Mouse (Mus musculus) liver, embryonic 14.5 days (tissue): ENCODE measurements around the gene Dtd1. TPM values are rescaled to one million over a fixed set of nuclear protein-coding genes. Genes with fewer than 3 reads are reported as not detected.

Source experiments
- ATAC-seq: fragments of 200-750 bp; cut with Nextera tagmentation; 2 replicates; pipeline ENCODE4 v1.8.0; 2017; ENCODE audit warnings: moderate number of reproducible peaks, mild to moderate bottlenecking, moderate library complexity; ENCODE audit not compliant: insufficient read depth
- DNase-seq, 3 experiments: peaks; one replicate each; pipeline ENCODE4 v3.0.0-alpha.2; 2012 to 2013; ENCODE audit warnings: low read depth in 3 of 3, low spot score in 3 of 3
- H3K27ac ChIP-seq: fragments of 300-500 bp; sonication (generic); 2 replicates; pipeline ENCODE4 v1.5.1; 2014; ENCODE audit warnings: moderate library complexity, mild to moderate bottlenecking, control low read depth, inconsistent platforms
- H3K27me3 ChIP-seq: fragments of 300-500 bp; sonication (generic); 2 replicates; pipeline ENCODE4 v1.6.1; 2014; ENCODE audit warnings: mild to moderate bottlenecking, low read length, moderate library complexity; ENCODE audit not compliant: control insufficient read depth, insufficient read depth
- H3K36me3 ChIP-seq: fragments of 300-500 bp; sonication (generic); replicated peaks from 2 replicates; pipeline ENCODE4 v1.6.1; 2014; ENCODE audit warnings: low read depth; ENCODE audit not compliant: control insufficient read depth, insufficient read depth
- H3K4me1 ChIP-seq, 2 experiments: fragments of 200-500 bp in 1 of 2; fragments of 300-500 bp in 1 of 2; sonication (generic) in 1 of 2; replicated peaks; 2 replicates each; pipeline ENCODE4 v1.6.1; 2012 to 2014; ENCODE audit warnings: antibody characterized with exemption in 1 of 2, inconsistent platforms in 1 of 2, low read length in 1 of 2; ENCODE audit not compliant: control insufficient read depth in 2 of 2, insufficient read depth in 2 of 2
- H3K4me2 ChIP-seq: fragments of 300-500 bp; sonication (generic); 2 replicates; pipeline ENCODE4 v1.6.1; 2014; ENCODE audit warnings: low read depth, mild to moderate bottlenecking, control low read depth, moderate library complexity
- H3K4me3 ChIP-seq, 2 experiments: fragments of 200-500 bp in 1 of 2; fragments of 300-500 bp in 1 of 2; sonication (generic) in 1 of 2; 2 replicates each; pipeline ENCODE4 v1.5.1; 2012 to 2014; ENCODE audit warnings: low read depth in 2 of 2, low read length in 2 of 2, mild to moderate bottlenecking in 2 of 2, control low read depth in 1 of 2, inconsistent platforms in 1 of 2, moderate library complexity in 1 of 2; ENCODE audit not compliant: insufficient read depth in 1 of 2
- H3K9ac ChIP-seq: fragments of 300-500 bp; sonication (generic); replicated peaks from 2 replicates; pipeline ENCODE4 v1.6.1; 2014; ENCODE audit warnings: mild to moderate bottlenecking, control low read depth, moderate library complexity
- H3K9me3 ChIP-seq: fragments of 300-500 bp; sonication (generic); 2 replicates; pipeline ENCODE4 v1.6.1; 2016; ENCODE audit warnings: low read length, mixed read lengths; ENCODE audit not compliant: control insufficient read depth
- CTCF ChIP-seq: IDR thresholded peaks from 2 replicates; pipeline ENCODE4 v1.5.1; 2016; ENCODE audit warnings: antibody characterized with exemption, low read depth, control low read depth
- EP300 ChIP-seq: IDR thresholded peaks from 2 replicates; pipeline ENCODE4 v1.6.1; 2016; ENCODE audit warnings: antibody characterized with exemption, low read depth
- WGBS: fragments of 180-500 bp; shearing (Covaris S2); extraction: QIAGEN DNeasy Blood & Tissue Kit; methylation state at CpG from one replicate; pipeline ENCODE4 v1.1.7; 2014; ENCODE audit not compliant: insufficient replicate concordance; 5-methylcytosine and 5-hydroxymethylcytosine counted together
- polyA plus RNA-seq, 2 experiments: library from polyadenylated mRNA; depleted of rRNA in 1 of 2; stranded (reverse) in 1 of 2; unstranded in 1 of 2; fragments of >200 nt; fragmentation: Nextera tagmentation in 1 of 2; extraction: Ambion mirVana in 1 of 2; gene quantifications; 2 replicates each; pipeline versions ENCODE4 v1.2.1 to v1.2.3; 2012 to 2014

Gene Dtd1
- polyA plus RNA-seq, 2 experiments: 10.6 to 21.0 TPM

GRCm38 (mm10) chr2:144634231-144634630, 34.5 kb downstream of the Dtd1 start:
- H3K9me3 ChIP-seq: no peaks in the 10 kb centered on the region
- 55% methylated on average over 5 of the region's 5 CpGs for WGBS
- no peak overlapping the region for H3K9ac ChIP-seq
- no peak for ATAC-seq
- no peak overlapping the region for H3K4me3 ChIP-seq
- H3K4me2 ChIP-seq: no peak overlapping the region
- DNase-seq: no peak
- H3K4me1 ChIP-seq: no peaks in the 10 kb centered on the region
- no peaks in the 10 kb centered on the region for H3K36me3 ChIP-seq
- TF ChIP-seq EP300 (no peak), CTCF (no peak)
- no peaks in the 10 kb centered on the region for H3K27me3 ChIP-seq
- H3K27ac ChIP-seq: no peak overlapping the region

DNA sequence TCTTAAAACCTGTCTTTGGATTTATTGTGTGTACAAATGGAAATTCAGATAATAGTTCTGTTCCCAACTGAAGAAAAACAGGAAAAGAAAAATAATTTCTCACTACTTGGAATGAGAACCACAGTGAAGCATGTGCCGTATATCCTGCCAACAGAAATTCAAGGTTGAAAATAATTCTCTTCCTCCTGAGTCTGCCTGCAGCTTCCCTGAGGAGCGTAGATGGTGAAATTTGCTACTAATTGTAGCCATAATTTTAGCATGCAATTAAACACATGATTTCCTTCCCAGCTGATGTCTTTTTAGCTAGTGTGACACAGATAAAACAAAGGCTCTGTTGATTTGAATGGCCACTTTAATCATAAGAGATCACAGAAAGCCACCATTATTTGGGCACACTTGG, 35.0 kb downstream of the Dtd1 start:
- DNase-seq (no peak), ATAC-seq (no peak)
- WGBS: 72% methylated on average over 2 of the region's 2 CpGs
- Histone ChIP-seq H3K4me3 (no peak overlapping the region), H3K9me3 (no peaks in the 10 kb centered on the region), H3K27me3 (no peaks in the 10 kb centered on the region), H3K36me3 (no peaks in the 10 kb centered on the region), H3K9ac (no peak overlapping the region), H3K27ac (no peak overlapping the region), H3K4me1 (no peaks in the 10 kb centered on the region), H3K4me2 (no peak overlapping the region)
- TF ChIP-seq CTCF (no peak), EP300 (no peak)

DNA sequence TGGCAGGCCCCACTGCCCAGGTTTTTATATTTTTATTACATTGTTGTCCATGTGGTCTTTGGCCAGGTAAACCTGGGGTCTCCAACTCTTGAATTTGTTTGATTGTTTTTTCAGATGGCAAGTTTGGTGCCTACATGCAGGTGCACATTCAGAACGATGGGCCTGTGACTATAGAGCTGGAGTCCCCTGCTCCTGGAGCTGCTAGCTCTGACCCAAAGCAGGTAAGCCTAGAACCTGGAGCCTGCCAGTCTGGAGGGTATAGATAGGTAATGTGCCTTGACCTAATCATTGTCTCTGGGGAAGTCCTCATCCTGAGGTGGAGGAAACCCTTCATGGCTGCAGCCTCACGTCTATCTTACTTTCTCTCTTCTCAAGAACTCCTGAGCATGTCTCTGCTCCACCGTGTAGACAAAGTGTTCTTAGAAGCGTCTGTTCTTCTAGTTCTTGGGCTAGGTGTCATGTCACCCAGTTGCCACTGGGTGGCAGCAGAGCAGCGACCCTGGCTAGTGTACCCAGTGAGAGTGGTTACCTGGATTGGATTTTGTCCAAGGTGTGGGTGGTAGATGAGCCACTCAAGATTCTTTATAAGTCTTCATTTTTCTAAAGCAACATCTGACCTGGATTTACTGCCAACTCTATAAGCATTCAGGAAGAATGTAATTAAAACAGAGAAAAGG, 36.1 kb downstream of the Dtd1 start:
- no peaks in the 10 kb centered on the region for H3K27me3 ChIP-seq
- TF ChIP-seq CTCF (peak; percentile 95), EP300 (no peak)
- H3K9ac ChIP-seq: no peak overlapping the region
- DNase-seq (peak in 2 of 3 experiments; percentile 20 to 27), ATAC-seq (peak; percentile 44; the same call in 1 of the 2 replicates)
- 13% methylated on average over 5 of the region's 5 CpGs for WGBS
- no peaks in the 10 kb centered on the region for H3K36me3 ChIP-seq
- no peak overlapping the region for H3K27ac ChIP-seq
- H3K4me2 ChIP-seq: no peak overlapping the region
- H3K4me1 ChIP-seq: no peaks in the 10 kb centered on the region
- H3K9me3 ChIP-seq: no peaks in the 10 kb centered on the region
- H3K4me3 ChIP-seq: no peak overlapping the region

DNA sequence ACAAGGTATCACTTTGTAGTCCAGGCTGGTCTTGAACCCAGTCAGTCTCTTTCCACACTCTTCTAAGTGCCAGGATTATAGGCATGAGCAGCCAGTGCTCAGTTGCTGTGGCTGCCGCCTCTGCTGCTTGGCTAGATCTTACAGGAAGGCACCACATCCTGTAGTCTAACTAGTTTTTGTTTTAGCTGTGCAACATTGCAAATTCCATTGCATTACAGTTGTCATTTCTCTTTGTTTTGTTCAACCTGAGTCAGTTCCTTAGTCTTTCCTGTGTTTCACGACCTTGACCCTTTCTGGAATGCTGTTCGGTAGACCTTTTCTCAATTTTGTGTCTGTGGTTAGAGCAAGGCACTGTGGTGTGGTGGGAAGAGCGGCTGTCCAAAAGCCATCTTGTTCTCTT, 37.5 kb downstream of the Dtd1 start:
- Histone ChIP-seq H3K27ac (no peak overlapping the region), H3K9ac (no peak overlapping the region), H3K36me3 (no peaks in the 10 kb centered on the region), H3K4me1 (no peaks in the 10 kb centered on the region), H3K4me2 (no peak overlapping the region), H3K27me3 (no peaks in the 10 kb centered on the region), H3K4me3 (no peak overlapping the region), H3K9me3 (no peaks in the 10 kb centered on the region)
- TF ChIP-seq EP300 (no peak), CTCF (no peak)
- 60% methylated on average over 4 of the region's 4 CpGs for WGBS
- ATAC-seq (no peak; the same call in 1 of the 2 replicates), DNase-seq (no peak)

DNA sequence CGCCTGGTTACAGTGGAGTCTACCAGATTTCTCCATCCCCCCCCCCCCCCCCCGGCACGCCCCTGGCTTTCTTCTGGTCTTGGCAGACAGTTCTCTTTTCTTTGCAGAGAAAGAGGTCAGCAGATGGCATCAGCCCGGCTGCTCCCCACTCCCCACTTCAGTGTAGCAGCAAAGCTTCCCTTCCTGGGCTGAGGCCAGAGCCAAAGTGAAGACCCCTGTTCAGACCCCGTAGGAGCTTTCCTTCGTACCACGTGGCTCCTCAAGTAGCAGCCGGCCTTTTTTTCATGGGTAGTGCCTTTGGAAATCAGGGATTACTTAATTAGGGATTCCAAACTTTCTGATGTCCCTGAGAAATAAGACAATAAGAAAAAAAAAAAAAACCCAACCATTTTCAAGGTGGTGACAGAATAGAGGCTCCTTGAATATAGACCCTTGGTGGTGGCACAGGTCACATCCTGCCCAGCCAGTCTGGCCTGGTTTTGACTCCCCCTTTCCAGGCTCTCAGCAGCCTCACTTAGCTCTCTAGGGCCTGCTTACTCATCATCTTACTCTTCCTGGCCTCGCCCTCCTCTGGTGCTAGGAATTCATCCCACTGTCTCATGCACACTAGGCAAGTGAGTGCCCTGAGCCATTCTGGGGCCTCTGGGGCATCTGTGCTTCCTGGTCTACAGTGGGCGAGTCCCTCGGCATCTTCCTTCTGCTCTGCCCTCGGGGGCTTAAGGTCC, 38.1 kb downstream of the Dtd1 start:
- H3K9me3 ChIP-seq: no peaks in the 10 kb centered on the region
- DNase-seq (no peak), ATAC-seq (no peak)
- no peak for TF ChIP-seq EP300
- no peak for TF ChIP-seq CTCF
- no peak overlapping the region for H3K9ac ChIP-seq
- no peak overlapping the region for H3K27ac ChIP-seq
- 75% methylated on average over 12 of the region's 12 CpGs for WGBS
- no peaks in the 10 kb centered on the region for H3K27me3 ChIP-seq
- no peak overlapping the region for H3K4me3 ChIP-seq
- no peaks in the 10 kb centered on the region for H3K36me3 ChIP-seq
- no peaks in the 10 kb centered on the region for H3K4me1 ChIP-seq
- H3K4me2 ChIP-seq: no peak overlapping the region
